Mouse (Mus musculus) embryonic facial prominence, embryonic 11.5 days (tissue): ENCODE results near the gene Sdk1. TPM values are rescaled to one million over a fixed set of nuclear protein-coding genes. Genes with fewer than 3 reads are reported as not detected.

Source experiments
- ATAC-seq: fragments of 200-750 bp; cut with Nextera tagmentation; replicated peaks from 2 replicates; pipeline ENCODE4 v1.8.0; 2017; ENCODE audit warnings: low read depth; ENCODE audit not compliant: insufficient number of reproducible peaks, low FRiP score, low TSS enrichment
- DNase-seq: peaks from one replicate; pipeline ENCODE4 v3.0.0-alpha.2; 2015; ENCODE audit warnings: low spot score
- H3K27ac ChIP-seq: fragments of 300-500 bp; sonication (generic); replicated peaks from 2 replicates; pipeline ENCODE4 v1.5.1; 2014; ENCODE audit warnings: mild to moderate bottlenecking, low read depth, low read length, control low read depth
- H3K27me3 ChIP-seq: fragments of 300-500 bp; sonication (generic); 2 replicates; pipeline ENCODE4 v1.6.1; 2014; ENCODE audit warnings: mild to moderate bottlenecking, low read length, moderate library complexity, mixed read lengths; ENCODE audit not compliant: control insufficient read depth, insufficient read depth
- H3K36me3 ChIP-seq: fragments of 300-500 bp; sonication (generic); replicated peaks from 2 replicates; pipeline ENCODE4 v1.6.1; 2014; ENCODE audit warnings: low read depth, mild to moderate bottlenecking, low read length, moderate library complexity, mixed read lengths; ENCODE audit not compliant: control insufficient read depth, insufficient read depth
- H3K4me1 ChIP-seq: fragments of 300-500 bp; sonication (generic); 2 replicates; pipeline ENCODE4 v1.6.1; 2014; ENCODE audit warnings: low read length, mixed read lengths; ENCODE audit not compliant: control insufficient read depth, insufficient read depth
- H3K4me2 ChIP-seq: fragments of 300-500 bp; sonication (generic); 2 replicates; pipeline ENCODE4 v1.6.1; 2014; ENCODE audit warnings: low read depth, mild to moderate bottlenecking, control low read depth, low read length, moderate library complexity
- H3K4me3 ChIP-seq: fragments of 300-500 bp; sonication (generic); 2 replicates; pipeline ENCODE4 v1.5.1; 2014; ENCODE audit warnings: low read depth, low read length, control low read depth
- H3K9ac ChIP-seq: fragments of 300-500 bp; sonication (generic); replicated peaks from 2 replicates; pipeline ENCODE4 v1.6.1; 2014; ENCODE audit warnings: mild to moderate bottlenecking, control low read depth, low read length
- H3K9me3 ChIP-seq: fragments of 300-500 bp; sonication (generic); replicated peaks from 2 replicates; pipeline ENCODE4 v1.6.1; 2016; ENCODE audit warnings: mild to moderate bottlenecking, low read length, inconsistent platforms, mixed read lengths; ENCODE audit not compliant: control insufficient read depth
- WGBS: fragments of 180-500 bp; shearing (Covaris S2); extraction: QIAGEN DNeasy Blood & Tissue Kit; methylation state at CpG from one replicate; pipeline ENCODE4 v1.1.7; 2014; 5-methylcytosine and 5-hydroxymethylcytosine counted together
- polyA plus RNA-seq: library from polyadenylated mRNA; unstranded; fragments of >200 nt; fragmentation: Nextera tagmentation; extraction: Ambion mirVana; gene quantifications from 2 replicates; pipeline ENCODE4 v1.2.1, GENCODE M21; 2014

Gene Sdk1
- polyA plus RNA-seq, 1 experiment from 2014 or later = 1.2 TPM

- Histone ChIP-seq H3K27me3 (no peaks in the 10 kb centered on the region), H3K9ac (no peak overlapping the region), H3K9me3 (no peaks in the 10 kb centered on the region), H3K4me1 (no peaks in the 10 kb centered on the region), H3K36me3 (no peaks in the 10 kb centered on the region), H3K27ac (no peak overlapping the region), H3K4me2 (no peak overlapping the region), H3K4me3 (no peak overlapping the region)
- 0 out of 2 replicates have a peak, but pooled peaks have one; percentile 48 for ATAC-seq
- 56% methylated on average over 3 of the region's 3 CpGs for WGBS
- DNase-seq = peak; percentile 47
Measured at GRCm38 (mm10) chr5:141561989-141562560, 320.8 kb downstream of the Sdk1 start.

- no peak overlapping the region for H3K9ac ChIP-seq
- no peak overlapping the region for H3K27ac ChIP-seq
- no peak for ATAC-seq
- no peaks in the 10 kb centered on the region for H3K9me3 ChIP-seq
- no peaks in the 10 kb centered on the region for H3K4me1 ChIP-seq
- H3K4me2 ChIP-seq = no peak overlapping the region
- 78% methylated on average over 5 of the region's 5 CpGs for WGBS
- DNase-seq = no peak
- H3K4me3 ChIP-seq = no peak overlapping the region
- H3K27me3 ChIP-seq = no peaks in the 10 kb centered on the region
- no peaks in the 10 kb centered on the region for H3K36me3 ChIP-seq
Measured at GRCm38 (mm10) chr5:141564197-141564596, 322.9 kb downstream of the Sdk1 start.

- H3K4me1 ChIP-seq = no peaks in the 10 kb centered on the region
- H3K9me3 ChIP-seq = no peaks in the 10 kb centered on the region
- H3K27me3 ChIP-seq = no peaks in the 10 kb centered on the region
- no peak overlapping the region for H3K4me3 ChIP-seq
- H3K4me2 ChIP-seq = no peak overlapping the region
- ATAC-seq (no peak), DNase-seq (no peak)
- no peak overlapping the region for H3K9ac ChIP-seq
- no peak overlapping the region for H3K27ac ChIP-seq
- H3K36me3 ChIP-seq = no peaks in the 10 kb centered on the region
- 80% methylated on average over 2 of the region's 2 CpGs for WGBS
Measured at GRCm38 (mm10) chr5:141568106-141568505, 326.8 kb downstream of the Sdk1 start.

- H3K36me3 ChIP-seq = no peaks in the 10 kb centered on the region
- H3K27me3 ChIP-seq = no peaks in the 10 kb centered on the region
- H3K4me1 ChIP-seq = no peaks in the 10 kb centered on the region
- no peak overlapping the region for H3K9ac ChIP-seq
- WGBS = 86% methylated on average over 6 of the region's 6 CpGs
- DNase-seq (no peak), ATAC-seq (no peak)
- no peak overlapping the region for H3K4me2 ChIP-seq
- no peaks in the 10 kb centered on the region for H3K9me3 ChIP-seq
- no peak overlapping the region for H3K4me3 ChIP-seq
- no peak overlapping the region for H3K27ac ChIP-seq
Measured at GRCm38 (mm10) chr5:141570442-141570841, 329.2 kb downstream of the Sdk1 start.

GRCm38 (mm10) chr5:141574263-141574662 lies 333.0 kb downstream of the Sdk1 start:
- Histone ChIP-seq H3K9ac (no peak overlapping the region), H3K27me3 (no peaks in the 10 kb centered on the region), H3K27ac (no peak overlapping the region), H3K4me2 (no peak overlapping the region), H3K9me3 (no peaks in the 10 kb centered on the region), H3K36me3 (no peaks in the 10 kb centered on the region), H3K4me3 (no peak overlapping the region), H3K4me1 (no peaks in the 10 kb centered on the region)
- WGBS = 87% methylated on average over 1 of the region's 1 CpGs
- DNase-seq = no peak
- ATAC-seq = no peak

GRCm38 (mm10) chr5:141591246-141591645 lies 350.0 kb downstream of the Sdk1 start:
- Histone ChIP-seq H3K27me3 (no peaks in the 10 kb centered on the region), H3K4me1 (no peaks in the 10 kb centered on the region), H3K9me3 (no peaks in the 10 kb centered on the region), H3K36me3 (no peaks in the 10 kb centered on the region), H3K27ac (no peak overlapping the region), H3K9ac (no peak overlapping the region), H3K4me3 (no peak overlapping the region), H3K4me2 (no peak overlapping the region)
- WGBS = 89% methylated on average over 5 of the region's 5 CpGs
- ATAC-seq = no peak
- DNase-seq = no peak

- no peak overlapping the region for H3K4me3 ChIP-seq
- 81% methylated on average over 10 of the region's 10 CpGs for WGBS
- H3K4me2 ChIP-seq = no peak overlapping the region
- DNase-seq (no peak), ATAC-seq (no peak)
- H3K36me3 ChIP-seq = no peaks in the 10 kb centered on the region
- H3K9me3 ChIP-seq = no peaks in the 10 kb centered on the region
- H3K27ac ChIP-seq = no peak overlapping the region
- no peak overlapping the region for H3K9ac ChIP-seq
- H3K27me3 ChIP-seq = no peaks in the 10 kb centered on the region
- no peaks in the 10 kb centered on the region for H3K4me1 ChIP-seq
Measured at GRCm38 (mm10) chr5:141612721-141613120, 371.4 kb downstream of the Sdk1 start.

GRCm38 (mm10) chr5:141615763-141616162 lies 374.5 kb downstream of the Sdk1 start:
- H3K4me3 ChIP-seq = no peak overlapping the region
- H3K4me1 ChIP-seq = no peaks in the 10 kb centered on the region
- no peaks in the 10 kb centered on the region for H3K27me3 ChIP-seq
- WGBS = 35% methylated on average over 7 of the region's 7 CpGs
- H3K36me3 ChIP-seq = no peaks in the 10 kb centered on the region
- no peak for ATAC-seq
- no peaks in the 10 kb centered on the region for H3K9me3 ChIP-seq
- no peak overlapping the region for H3K27ac ChIP-seq
- peak; percentile 69 for DNase-seq
- no peak overlapping the region for H3K4me2 ChIP-seq
- no peak overlapping the region for H3K9ac ChIP-seq
